Mouse (Mus musculus) MEL (cell line): ENCODE data around the gene Lrrc46. TPM values are rescaled to one million over a fixed set of nuclear protein-coding genes. Genes with fewer than 3 reads are reported as not detected.

Experiments
- DNase-seq: peaks from one replicate; pipeline ENCODE4 v3.0.0; 2011; ENCODE audit warnings: low read depth, low spot score
- H3K27ac ChIP-seq: 2 replicates; pipeline ENCODE4 v1.5.1; 2012; ENCODE audit warnings: low read depth, mild to moderate bottlenecking, control low read depth, low read length, moderate library complexity; ENCODE audit not compliant: control insufficient read depth
- H3K27me3 ChIP-seq, 2 experiments: fragments of 150-350 bp in 1 of 2; sonication (generic) in 1 of 2; 2 replicates each; pipeline ENCODE4 v1.6.1; 2012; ENCODE audit warnings: low read length in 2 of 2, mild to moderate bottlenecking in 2 of 2, improper control_type of control experiment in 1 of 2, moderate library complexity in 1 of 2; ENCODE audit not compliant: insufficient read depth in 2 of 2, control insufficient read depth in 1 of 2
- H3K36me3 ChIP-seq, 2 experiments: 2 replicates each; pipeline ENCODE4 v1.6.1; 2012 to 2014; ENCODE audit warnings: low read length in 2 of 2, improper control_type of control experiment in 1 of 2, inconsistent platforms in 1 of 2, mild to moderate bottlenecking in 1 of 2; ENCODE audit not compliant: insufficient read depth in 2 of 2, control insufficient read depth in 1 of 2
- H3K4me1 ChIP-seq, 2 experiments: fragments of 150-350 bp in 1 of 2; sonication (generic) in 1 of 2; 2 replicates each; pipeline ENCODE4 v1.6.1; 2012; ENCODE audit warnings: low read length in 2 of 2, improper control_type of control experiment in 1 of 2, mild to moderate bottlenecking in 1 of 2; ENCODE audit not compliant: insufficient read depth in 2 of 2, control insufficient read depth in 1 of 2
- H3K4me3 ChIP-seq, 2 experiments: fragments of 150-350 bp in 1 of 2; sonication (generic) in 1 of 2; 2 replicates each; pipeline ENCODE4 v1.5.1; 2012; ENCODE audit warnings: low read depth in 2 of 2, low read length in 2 of 2, mild to moderate bottlenecking in 2 of 2, moderate library complexity in 2 of 2, control low read depth in 1 of 2, improper control_type of control experiment in 1 of 2; ENCODE audit not compliant: control insufficient read depth in 1 of 2, insufficient read depth in 1 of 2
- H3K79me2 ChIP-seq: 2 replicates; pipeline ENCODE4 v1.6.1; 2012; ENCODE audit warnings: mild to moderate bottlenecking, low read length, moderate library complexity; ENCODE audit not compliant: control insufficient read depth, poor library complexity, insufficient read depth
- H3K9ac ChIP-seq: 2 replicates; pipeline ENCODE4 v1.6.1; 2012; ENCODE audit warnings: low read depth, mild to moderate bottlenecking, control low read depth, low read length, moderate library complexity; ENCODE audit not compliant: control insufficient read depth, poor library complexity, severe bottlenecking
- H3K9me3 ChIP-seq: fragments of 150-350 bp; sonication (generic); replicated peaks from 2 replicates; pipeline ENCODE4 v1.6.1; 2012; ENCODE audit warnings: mild to moderate bottlenecking, low read length, improper control_type of control experiment, moderate library complexity; ENCODE audit not compliant: insufficient read depth
- CHD1 ChIP-seq: IDR thresholded peaks from 2 replicates; pipeline ENCODE4 v1.6.1; 2012; ENCODE audit warnings: low read depth, mild to moderate bottlenecking, inconsistent platforms, low read length, improper control_type of control experiment
- CHD2 ChIP-seq: IDR thresholded peaks from 2 replicates; pipeline ENCODE4 v1.6.1; 2011; ENCODE audit warnings: low read length, improper control_type of control experiment
- CTCF ChIP-seq, 3 experiments: IDR thresholded peaks in 2 of 3; conservative IDR thresholded peaks in 1 of 3; 2 replicates each; pipeline ENCODE4 v1.5.1; 2011 to 2012; ENCODE audit warnings: low read length in 3 of 3, low read depth in 2 of 3, mild to moderate bottlenecking in 2 of 3, improper control_type of control experiment in 1 of 3, inconsistent platforms in 1 of 3, mixed read lengths in 1 of 3, moderate library complexity in 1 of 3; ENCODE audit not compliant: control insufficient read depth in 1 of 3, insufficient read depth in 1 of 3, poor library complexity in 1 of 3, severe bottlenecking in 1 of 3
- E2F4 ChIP-seq: IDR thresholded peaks from 2 replicates; pipeline ENCODE4 v1.6.1; 2011; ENCODE audit warnings: low read depth, low read length, improper control_type of control experiment, borderline replicate concordance
- ELF1 ChIP-seq: IDR thresholded peaks from 2 replicates; pipeline ENCODE4 v1.6.1; 2014; ENCODE audit warnings: low read depth, mild to moderate bottlenecking, inconsistent platforms, low read length, improper control_type of control experiment, moderate library complexity
- EP300 ChIP-seq, 2 experiments: IDR thresholded peaks; 2 replicates each; pipeline ENCODE4 v1.6.1; 2011; ENCODE audit warnings: improper control_type of control experiment in 2 of 2, low read length in 2 of 2, low read depth in 1 of 2, mild to moderate bottlenecking in 1 of 2
- GATA1 ChIP-seq: IDR thresholded peaks from 2 replicates; pipeline ENCODE4 v1.6.1; 2011; ENCODE audit warnings: low read depth, low read length, improper control_type of control experiment
- HCFC1 ChIP-seq: IDR thresholded peaks from 2 replicates; pipeline ENCODE4 v1.6.1; 2012; ENCODE audit warnings: low read depth, mild to moderate bottlenecking, inconsistent platforms, low read length, improper control_type of control experiment, moderate library complexity
- JUND ChIP-seq: IDR thresholded peaks from 2 replicates; pipeline ENCODE4 v1.6.1; 2011; ENCODE audit warnings: low read depth, mild to moderate bottlenecking, improper control_type of control experiment, low read length
- KAT2A ChIP-seq: conservative IDR thresholded peaks from 2 replicates; pipeline ENCODE4 v1.6.1; 2012; ENCODE audit warnings: low read depth, low read length, improper control_type of control experiment, inconsistent platforms
- MAFK ChIP-seq: IDR thresholded peaks from 2 replicates; pipeline ENCODE4 v1.6.1; 2011; ENCODE audit warnings: low read depth, mild to moderate bottlenecking, low read length, improper control_type of control experiment, borderline replicate concordance
- MEF2A ChIP-seq: IDR thresholded peaks from 2 replicates; pipeline ENCODE4 v1.6.1; 2014; ENCODE audit warnings: low read depth, mild to moderate bottlenecking, inconsistent platforms, low read length, improper control_type of control experiment; ENCODE audit not compliant: poor library complexity, insufficient replicate concordance, severe bottlenecking; ENCODE audit errors: extremely low read depth
- MXI1 ChIP-seq: IDR thresholded peaks from 2 replicates; pipeline ENCODE4 v1.6.1; 2011; ENCODE audit warnings: mild to moderate bottlenecking, low read depth, low read length, improper control_type of control experiment
- NELFE ChIP-seq: IDR thresholded peaks from 2 replicates; pipeline ENCODE4 v1.6.1; 2011; ENCODE audit warnings: low read depth, low read length, improper control_type of control experiment
- POLR2A ChIP-seq, 2 experiments: IDR thresholded peaks; 2 replicates each; pipeline ENCODE4 v1.6.1; 2011 to 2012; ENCODE audit warnings: low read length in 2 of 2, mild to moderate bottlenecking in 2 of 2, control low read depth in 1 of 2, improper control_type of control experiment in 1 of 2, low read depth in 1 of 2, moderate library complexity in 1 of 2; ENCODE audit not compliant: control insufficient read depth in 1 of 2, insufficient read depth in 1 of 2, poor library complexity in 1 of 2
- POLR2AphosphoS5 ChIP-seq: IDR thresholded peaks from 2 replicates; pipeline ENCODE4 v1.6.1; 2012; ENCODE audit warnings: low read depth, borderline replicate concordance, mild to moderate bottlenecking, inconsistent platforms, low read length, moderate library complexity, mixed read lengths
- SIN3A ChIP-seq: IDR thresholded peaks from 2 replicates; pipeline ENCODE4 v1.6.1; 2012; ENCODE audit warnings: low read length, improper control_type of control experiment, inconsistent platforms
- SMC3 ChIP-seq: IDR thresholded peaks from 2 replicates; pipeline ENCODE4 v1.6.1; 2011; ENCODE audit warnings: low read depth, low read length, improper control_type of control experiment
- TCF12 ChIP-seq: IDR thresholded peaks from 2 replicates; pipeline ENCODE4 v1.6.1; 2014; ENCODE audit warnings: low read depth, mild to moderate bottlenecking, inconsistent platforms, low read length, improper control_type of control experiment, moderate library complexity
- UBTF ChIP-seq: IDR thresholded peaks from 2 replicates; pipeline ENCODE4 v1.6.1; 2012; ENCODE audit warnings: low read depth, mild to moderate bottlenecking, inconsistent platforms, low read length, improper control_type of control experiment, moderate library complexity, borderline replicate concordance; ENCODE audit not compliant: insufficient read depth
- USF1 ChIP-seq: IDR thresholded peaks from 2 replicates; pipeline ENCODE4 v1.6.1; 2014; ENCODE audit warnings: low read depth, mild to moderate bottlenecking, inconsistent platforms, low read length, improper control_type of control experiment, moderate library complexity
- USF2 ChIP-seq, 2 experiments: IDR thresholded peaks; 2 replicates each; pipeline ENCODE4 v1.6.1; 2011 to 2012; ENCODE audit warnings: improper control_type of control experiment in 2 of 2, low read length in 2 of 2, borderline replicate concordance in 1 of 2, inconsistent platforms in 1 of 2, low read depth in 1 of 2, mild to moderate bottlenecking in 1 of 2; ENCODE audit not compliant: insufficient read depth in 1 of 2
- ZKSCAN1 ChIP-seq: IDR thresholded peaks from 2 replicates; pipeline ENCODE4 v1.6.1; 2012; ENCODE audit warnings: low read depth, mild to moderate bottlenecking, inconsistent platforms, low read length, improper control_type of control experiment, moderate library complexity
- ZMIZ1 ChIP-seq: IDR thresholded peaks from 2 replicates; pipeline ENCODE4 v1.6.1; 2012; ENCODE audit warnings: low read depth, mild to moderate bottlenecking, inconsistent platforms, low read length, improper control_type of control experiment, moderate library complexity
- ZNF384 ChIP-seq: IDR thresholded peaks from 2 replicates; pipeline ENCODE4 v1.6.1; 2012; ENCODE audit warnings: low read depth, mild to moderate bottlenecking, inconsistent platforms, low read length, improper control_type of control experiment
- polyA plus RNA-seq, 2 experiments: library from polyadenylated mRNA; stranded (reverse) in 1 of 2; unstranded in 1 of 2; fragments of >175 nt in 1 of 2; fragments of >200 nt in 1 of 2; gene quantifications; 2 replicates each; pipeline versions ENCODE4 v1.2.1 to v1.2.4; 2012; ENCODE audit warnings: low replicate concordance in 2 of 2, low read depth in 1 of 2; ENCODE audit not compliant: insufficient read length in 2 of 2, insufficient read depth in 1 of 2, missing spikeins in 1 of 2
- total RNA-seq: library from RNA; depleted of rRNA; stranded (reverse); fragments of 300-350 nt; gene quantifications from 2 replicates; pipeline ENCODE4 v1.2.3, GENCODE M21; 2012

The Lrrc46 gene
- total and polyA plus RNA-seq, 3 experiments, result 0.19 to 0.75 TPM; not detected in 1

- TF ChIP-seq GATA1 (no peak), POLR2A (IDR thresholded peaks at IDR 0.05; ENCODE audit: control insufficient read depth in 1 of 2, insufficient read depth in 1 of 2, low read depth in 1 of 2, low read length in 2 of 2, poor library complexity in 1 of 2) (peak in 1 of 2 experiments; percentile 28; a peak in 1 of 4 replicates)
Measured at GRCm38 (mm10) chr11:97045861-97046260, 4.7 kb upstream of the Lrrc46 start (continued).

GRCm38 (mm10) chr11:97044902-97045301 lies 3.7 kb upstream of the Lrrc46 start:
- H3K4me1 ChIP-seq, result peaks cover 0 to 9% of the 10 kb centered on the region in 2 experiments; a peak in 2 of 4 replicates
- H3K79me2 ChIP-seq, result peaks cover 21% of the 10 kb centered on the region
- TF ChIP-seq MXI1 (no peak), MAFK (no peak), KAT2A (no peak), EP300 (IDR thresholded peaks at IDR 0.05; ENCODE audit: low read depth in 1 of 2, low read length in 2 of 2) (no peak), UBTF (no peak), USF2 (IDR thresholded peaks at IDR 0.05; ENCODE audit: borderline replicate concordance in 1 of 2, insufficient read depth in 1 of 2, low read depth in 1 of 2, low read length in 2 of 2) (no peak), E2F4 (no peak), JUND (no peak), CTCF (IDR thresholded peaks at IDR 0.05 in 2 of 3, conservative IDR thresholded peaks at IDR 0.05 in 1 of 3; ENCODE audit: control insufficient read depth in 1 of 3, insufficient read depth in 1 of 3, low read depth in 2 of 3, low read length in 3 of 3, poor library complexity in 1 of 3, severe bottlenecking in 1 of 3) (no peak)
- no peak for DNase-seq
- H3K36me3 ChIP-seq, result peaks cover 0 to 10% of the 10 kb centered on the region in 2 experiments; a peak in 2 of 4 replicates
- H3K27me3 ChIP-seq, result no peaks in the 10 kb centered on the region
- H3K4me3 ChIP-seq, result no peak overlapping the region
- H3K9me3 ChIP-seq, result no peaks in the 10 kb centered on the region
- H3K27ac ChIP-seq, result no peak overlapping the region
- no peak overlapping the region for H3K9ac ChIP-seq

- Histone ChIP-seq H3K4me1 (peaks cover 0 to 9% of the 10 kb centered on the region in 2 experiments; a peak in 2 of 4 replicates), H3K27ac (peak overlapping the region; percentile 2; the same call in 1 of the 2 replicates), H3K9me3 (no peaks in the 10 kb centered on the region), H3K27me3 (no peaks in the 10 kb centered on the region), H3K36me3 (peaks cover 0 to 10% of the 10 kb centered on the region in 2 experiments; a peak in 2 of 4 replicates), H3K79me2 (peaks cover 21% of the 10 kb centered on the region), H3K9ac (peak overlapping the region; percentile 59), H3K4me3 (peak overlapping the region; percentile 50 to 76)
- DNase-seq, result peak; percentile 68
- TF ChIP-seq ZKSCAN1 (0 out of 2 replicates have a peak, but pooled peaks have one; percentile 33), TCF12 (no peak), MEF2A (no peak), EP300 (IDR thresholded peaks at IDR 0.05; ENCODE audit: low read depth in 1 of 2, low read length in 2 of 2) (no peak), NELFE (no peak), ZMIZ1 (no peak), POLR2A (IDR thresholded peaks at IDR 0.05; ENCODE audit: control insufficient read depth in 1 of 2, insufficient read depth in 1 of 2, low read depth in 1 of 2, low read length in 2 of 2, poor library complexity in 1 of 2) (no peak), USF1 (no peak), POLR2AphosphoS5 (no peak), JUND (no peak), HCFC1 (no peak), GATA1 (no peak), SMC3 (no peak), E2F4 (peak; percentile 82), ELF1 (0 out of 2 replicates have a peak, but pooled peaks have one; percentile 21), MAFK (no peak), MXI1 (no peak; the same call in 1 of the 2 replicates), SIN3A (no peak), ZNF384 (peak; percentile 89), CHD1 (no peak), USF2 (IDR thresholded peaks at IDR 0.05; ENCODE audit: borderline replicate concordance in 1 of 2, insufficient read depth in 1 of 2, low read depth in 1 of 2, low read length in 2 of 2) (no peak), CHD2 (no peak)
Measured at GRCm38 (mm10) chr11:97040301-97041021, 746 bp downstream of the Lrrc46 start.
